Mouse (Mus musculus) embryonic fibroblast, embryonic 13.5 days (primary cell): ENCODE results near the gene Ddx27. TPM values are rescaled to one million over a fixed set of nuclear protein-coding genes. Genes with fewer than 3 reads are reported as not detected.
"Not testable (repeated sequence)": the region's sequence is repeated elsewhere in the genome, so short reads cannot be mapped to it uniquely, and the experiment has no call there.

Experiments
- H3K27ac ChIP-seq: 2 replicates; pipeline ENCODE4 v1.5.1; 2012; ENCODE audit warnings: low read length, control low read depth, inconsistent platforms; ENCODE audit not compliant: insufficient read depth
- H3K4me1 ChIP-seq: 2 replicates; pipeline ENCODE4 v1.6.1; 2011; ENCODE audit warnings: low read length; ENCODE audit not compliant: control insufficient read depth, insufficient read depth
- H3K4me3 ChIP-seq: 2 replicates; pipeline ENCODE4 v1.5.1; 2011; ENCODE audit warnings: mild to moderate bottlenecking, control low read depth, low read length; ENCODE audit not compliant: insufficient read depth
- CTCF ChIP-seq: IDR thresholded peaks from 2 replicates; pipeline ENCODE4 v1.5.1; 2011; ENCODE audit warnings: mild to moderate bottlenecking, control low read depth, low read length, moderate library complexity, borderline replicate concordance; ENCODE audit not compliant: insufficient read depth
- POLR2A ChIP-seq: IDR thresholded peaks from 2 replicates; pipeline ENCODE4 v1.6.1; 2011; ENCODE audit warnings: low read depth, mild to moderate bottlenecking, control low read depth, low read length, moderate library complexity
- polyA plus RNA-seq: library from polyadenylated mRNA; stranded (reverse); fragments of >200 nt; gene quantifications from 2 replicates; pipeline ENCODE4 v1.2.4, GENCODE M21; 2011; ENCODE audit warnings: low read depth; ENCODE audit not compliant: missing spikeins, insufficient read length

Gene Ddx27
- polyA plus RNA-seq, 1 experiment, result 29.9 TPM

DNA sequence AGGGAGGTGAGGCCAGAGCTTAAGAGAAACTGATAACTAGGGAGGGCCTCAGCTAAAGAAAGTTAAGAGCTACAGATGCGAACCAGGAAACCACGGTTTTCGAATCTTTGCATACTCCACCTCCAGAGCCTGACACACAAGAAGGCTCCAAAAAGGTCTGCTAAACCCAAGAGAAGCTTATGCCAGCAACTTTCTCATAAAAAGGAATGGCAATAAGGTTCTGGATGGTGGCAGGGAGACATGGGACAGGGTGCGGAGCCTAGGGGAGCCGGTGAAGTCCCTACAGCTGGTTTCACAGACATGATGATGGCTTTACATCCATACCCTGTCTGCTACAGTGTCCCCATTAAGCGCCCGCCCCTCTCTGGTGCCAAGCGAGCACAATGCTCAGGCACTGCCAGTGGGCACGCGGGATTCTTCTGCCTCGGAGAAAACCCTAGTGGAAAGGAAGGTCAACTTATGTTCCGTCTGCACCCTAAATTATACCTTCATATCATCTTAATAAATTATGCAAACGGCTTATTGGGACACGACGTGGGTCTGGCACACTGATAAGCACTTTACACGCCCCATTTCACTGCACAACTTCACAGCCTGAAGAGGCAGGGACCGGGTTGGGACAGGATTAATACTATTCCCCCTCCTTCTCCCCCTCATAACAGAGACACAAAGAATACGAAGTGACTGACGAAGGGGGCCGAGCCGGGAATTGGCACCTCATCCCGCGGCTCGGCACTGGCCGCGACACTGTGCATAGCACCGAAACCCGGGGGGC, 19.8 kb upstream of the Ddx27 start:
- TF ChIP-seq CTCF, result no peak
- no peak for TF ChIP-seq POLR2A
- Histone ChIP-seq H3K4me1 (peaks cover 12% of the 10 kb centered on the region), H3K27ac (0 out of 2 replicates have a peak overlapping the region, but pooled peaks have one; percentile 88), H3K4me3 (peak overlapping the region; percentile 71)

DNA sequence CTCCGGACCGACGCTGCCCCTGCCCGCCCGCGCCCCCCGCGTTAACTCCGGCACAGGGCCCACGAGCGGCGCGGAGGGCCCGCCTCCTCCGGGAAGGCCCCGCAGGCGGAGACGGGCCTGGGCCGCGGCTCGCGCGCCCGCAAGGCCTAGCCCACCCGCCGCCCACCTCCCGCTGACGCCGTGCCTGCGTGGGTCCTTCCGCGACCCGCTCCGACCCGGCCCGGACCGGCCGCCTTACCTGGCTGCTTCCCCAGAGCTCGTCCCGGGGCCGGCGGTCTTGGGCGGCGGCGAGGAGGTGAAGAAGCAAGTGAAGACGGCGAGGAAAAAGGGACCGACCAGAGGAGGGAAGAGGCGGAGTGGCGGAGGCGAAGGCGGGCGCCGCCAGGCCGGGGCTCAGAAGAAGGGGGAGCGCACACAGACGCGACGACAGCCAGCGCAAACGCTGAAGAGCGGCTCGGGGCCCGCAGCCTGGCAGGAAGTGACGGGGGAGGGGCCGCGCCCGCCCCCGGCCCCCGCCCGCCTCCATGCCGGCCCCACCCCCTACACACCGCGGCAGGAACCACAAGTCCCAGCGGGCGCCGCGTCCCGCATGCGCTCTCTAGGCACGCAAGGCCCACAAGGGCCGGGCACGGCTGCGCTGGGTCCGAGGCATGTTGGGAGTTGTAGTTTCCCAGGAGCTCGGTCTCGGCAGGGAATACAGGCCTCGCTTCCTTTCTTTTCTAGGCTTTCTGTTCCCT, 19.0 kb upstream of the Ddx27 start, which contains the start of gene Stau1:
TSS of gene Stau1 (minus strand) at position 504 of the 737 bp plus-strand sequence.
- Histone ChIP-seq H3K27ac (peak within 1 kb of the TSS; percentile 88), H3K4me1 (peaks cover 12% of the 10 kb centered on the region), H3K4me3 (peak within 1 kb of the TSS; percentile 71)
- no peak for TF ChIP-seq CTCF
- TF ChIP-seq POLR2A, result peak; percentile 92

DNA sequence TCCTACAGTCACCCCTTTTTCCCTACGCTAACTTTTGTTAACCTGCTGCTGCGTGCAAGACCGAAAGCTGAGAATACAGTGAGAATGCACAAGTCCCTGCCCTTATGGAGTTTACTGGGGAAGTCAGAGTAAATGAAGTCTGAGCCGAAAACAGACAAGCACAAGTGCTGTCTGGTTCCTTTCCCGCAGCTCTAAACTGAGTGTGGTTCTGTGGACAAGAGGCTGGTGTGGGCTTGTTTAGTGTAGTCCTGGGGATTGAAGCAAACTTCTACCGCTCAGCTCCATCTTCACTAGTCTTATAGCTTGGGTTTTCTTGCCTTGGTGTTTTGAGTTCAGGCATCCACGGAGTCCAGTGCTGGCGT, 18.5 kb upstream of the Ddx27 start:
- TF ChIP-seq CTCF, result no peak
- 0 out of 2 replicates have a peak, but pooled peaks have one; percentile 34 for TF ChIP-seq POLR2A
- H3K27ac ChIP-seq, result peak overlapping the region; percentile 29
- peak overlapping the region; percentile 46 for H3K4me3 ChIP-seq
- H3K4me1 ChIP-seq, result peaks cover 10% of the 10 kb centered on the region

DNA sequence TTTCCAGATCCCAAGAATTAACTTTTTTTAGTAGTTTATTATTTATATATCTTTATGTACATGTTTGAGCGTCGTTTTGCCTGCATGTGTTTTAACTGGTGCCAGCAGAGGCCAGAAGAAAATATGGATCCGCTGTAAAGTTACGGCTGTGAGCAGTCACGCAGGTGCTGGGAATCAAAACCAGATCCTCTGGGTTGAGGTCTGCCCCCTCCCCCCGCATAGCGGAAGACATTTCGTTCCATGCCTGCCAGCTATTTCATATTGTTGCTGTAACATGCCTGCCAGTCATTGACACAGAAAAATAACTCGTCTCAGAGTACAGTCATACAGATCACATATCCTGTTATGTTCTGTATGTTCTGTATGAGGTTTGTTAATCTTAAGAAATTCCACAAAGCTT, 13.5 kb upstream of the Ddx27 start:
- no peak for TF ChIP-seq POLR2A
- no peak for TF ChIP-seq CTCF
- peaks cover 3% of the 10 kb centered on the region for H3K4me1 ChIP-seq
- no peak overlapping the region for H3K27ac ChIP-seq
- H3K4me3 ChIP-seq, result no peak overlapping the region

DNA sequence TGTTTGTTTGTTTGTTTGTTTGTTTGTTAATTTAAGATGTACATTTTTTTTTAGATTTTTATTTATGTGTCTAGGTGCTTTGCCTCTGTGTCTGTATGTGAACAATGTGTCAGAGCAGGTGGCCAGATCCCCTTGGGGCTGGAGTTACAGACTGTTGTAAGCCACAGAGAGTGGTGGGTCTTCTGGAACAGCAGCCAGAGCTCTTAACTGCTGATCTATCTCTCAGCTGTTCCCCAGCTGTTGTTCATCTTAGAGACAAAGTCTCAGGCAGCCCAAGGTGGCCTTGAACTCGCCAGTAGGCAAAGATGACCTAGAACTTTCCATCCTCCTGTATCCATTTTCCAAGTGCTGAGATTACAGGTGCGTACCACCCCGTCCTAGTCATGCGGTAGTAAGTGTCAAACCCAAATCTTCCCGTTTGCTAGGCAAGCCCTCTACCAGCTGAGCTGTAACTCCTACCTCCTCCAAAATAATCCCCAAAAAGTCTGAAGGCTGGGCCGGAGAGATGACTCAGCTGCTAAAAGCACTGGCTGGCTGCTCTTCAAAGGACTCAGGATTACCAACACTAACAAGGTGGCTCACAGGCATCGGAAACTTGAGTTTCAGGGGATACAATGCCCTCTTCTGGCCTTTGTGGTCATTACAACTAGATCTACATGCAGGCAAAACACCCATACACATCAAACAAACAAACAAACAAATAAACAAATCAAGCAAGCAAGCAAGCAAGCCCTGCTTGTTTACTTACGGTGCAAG, 10.7 kb upstream of the Ddx27 start:
- TF ChIP-seq CTCF (no peak), POLR2A (no peak)
- H3K27ac ChIP-seq, result no peak overlapping the region
- H3K4me3 ChIP-seq, result no peak overlapping the region

DNA sequence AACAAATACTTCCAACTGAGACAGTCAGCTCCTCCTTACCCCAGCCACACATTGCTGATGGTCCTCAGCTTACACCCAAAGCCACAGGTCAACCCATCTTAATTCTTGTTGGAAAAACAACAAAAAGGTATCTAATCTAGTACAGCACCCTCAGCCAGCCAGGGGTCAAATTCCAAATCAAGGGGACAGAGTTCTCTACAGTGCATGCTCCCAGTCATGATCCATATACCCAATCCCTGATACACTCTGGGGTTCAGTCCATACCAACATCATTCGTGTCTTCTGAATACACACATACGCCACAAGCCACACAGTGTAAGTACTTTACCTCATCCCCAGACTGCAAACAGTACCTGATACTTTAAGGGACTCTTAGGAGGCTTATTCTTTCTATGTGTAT, 8.6 kb upstream of the Ddx27 start:
- TF ChIP-seq CTCF, result no peak
- no peak for TF ChIP-seq POLR2A
- H3K4me3 ChIP-seq, result no peak overlapping the region
- H3K27ac ChIP-seq, result no peak overlapping the region
- no peaks in the 10 kb centered on the region; the same call in 1 of the 2 replicates for H3K4me1 ChIP-seq

More for the DNA sequence above, 10.7 kb upstream of the Ddx27 start:
- no peaks in the 10 kb centered on the region; the same call in 1 of the 2 replicates for H3K4me1 ChIP-seq

DNA sequence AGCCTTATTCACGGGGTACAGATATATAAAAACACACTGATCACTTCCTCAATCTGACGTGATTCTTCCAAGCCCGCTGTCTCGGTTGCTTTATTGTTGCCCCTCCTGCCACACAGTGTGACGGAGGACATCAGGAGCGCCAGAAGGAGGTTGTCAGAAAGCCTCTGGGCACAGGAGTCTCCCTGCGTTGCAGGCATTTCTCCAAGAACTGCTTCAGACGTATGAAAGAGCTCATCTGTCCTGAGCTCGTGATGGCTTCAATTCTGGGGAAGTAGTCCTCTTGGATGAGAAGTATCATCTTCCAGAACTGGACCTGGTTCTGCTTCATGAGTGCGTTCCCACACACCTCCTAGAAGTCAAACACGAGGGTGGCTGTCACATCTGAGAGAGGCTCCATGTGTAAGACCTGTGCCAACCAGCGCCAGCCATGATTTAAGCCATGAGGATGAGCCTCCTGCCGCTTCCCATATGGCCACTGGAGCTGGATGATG, 7.9 kb upstream of the Ddx27 start:
- H3K4me1 ChIP-seq, result no peaks in the 10 kb centered on the region; the same call in 1 of the 2 replicates
- TF ChIP-seq CTCF, result no peak
- no peak for TF ChIP-seq POLR2A
- H3K4me3 ChIP-seq, result no peak overlapping the region

DNA sequence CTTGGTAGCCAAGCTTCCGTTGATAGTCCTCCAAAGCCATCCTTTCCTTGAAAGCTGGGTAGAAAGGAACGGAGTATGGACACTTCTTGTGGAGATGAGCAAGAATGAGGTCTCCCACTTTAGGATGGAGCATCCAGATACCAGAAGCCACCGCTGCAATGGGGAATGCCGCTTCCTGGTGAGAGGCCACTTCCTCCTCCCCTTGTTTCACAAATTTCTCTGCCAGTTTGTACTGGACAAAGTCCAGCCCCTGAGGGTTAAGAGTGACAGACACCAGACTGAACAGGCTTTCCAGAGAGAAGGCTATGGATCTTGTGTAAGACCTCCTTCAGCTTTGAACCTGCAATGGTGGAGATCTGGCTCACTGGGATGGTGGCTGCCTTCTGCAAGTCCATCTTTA, 7.4 kb upstream of the Ddx27 start:
- not testable (repeated sequence) for H3K4me1 ChIP-seq, H3K4me3 ChIP-seq, H3K27ac ChIP-seq

More for the DNA sequence above, 7.9 kb upstream of the Ddx27 start:
- no peak overlapping the region for H3K27ac ChIP-seq

DNA sequence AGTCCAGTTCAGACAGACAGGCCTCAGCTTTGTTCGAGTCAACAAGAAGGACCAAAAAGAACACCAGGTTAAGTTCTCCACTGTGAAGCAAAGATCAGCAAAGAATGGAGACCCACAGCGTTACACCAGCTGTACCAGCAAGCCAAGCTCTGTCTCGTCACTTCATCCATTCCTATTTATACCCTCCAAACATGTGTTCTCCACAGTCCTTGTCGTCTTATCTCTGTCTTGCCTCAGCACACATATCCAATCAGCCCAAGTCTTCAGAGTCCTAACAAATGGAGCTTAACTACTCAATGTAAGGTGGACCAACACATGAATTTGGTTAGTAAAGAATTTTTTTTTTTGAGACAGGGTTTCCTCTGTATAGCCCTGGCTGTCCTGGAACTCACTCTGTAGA, 5.5 kb upstream of the Ddx27 start:
- Histone ChIP-seq H3K4me1 (no peaks in the 10 kb centered on the region), H3K27ac (no peak overlapping the region), H3K4me3 (no peak overlapping the region)
- TF ChIP-seq CTCF (no peak), POLR2A (no peak)

DNA sequence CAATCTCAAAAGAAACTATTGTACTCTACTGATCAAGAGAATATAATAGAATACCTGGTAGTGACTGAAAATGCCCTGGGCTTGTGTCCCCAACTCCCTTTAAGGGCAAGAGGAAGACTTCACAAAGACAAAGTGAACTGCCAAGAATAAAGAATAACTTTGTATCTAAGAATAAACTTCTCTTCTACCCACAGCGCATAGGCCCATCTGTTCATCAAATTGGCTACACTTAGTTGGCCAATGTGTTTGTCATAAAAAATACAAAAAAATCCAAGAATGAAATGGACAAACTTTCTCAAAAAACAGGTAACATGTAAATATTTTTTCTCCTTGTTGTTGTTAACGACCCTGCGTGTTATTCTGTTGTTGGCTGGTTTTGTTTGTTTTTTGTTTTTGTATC, 4.4 kb upstream of the Ddx27 start:
- TF ChIP-seq POLR2A, result no peak
- no peak for TF ChIP-seq CTCF
- Histone ChIP-seq H3K27ac (no peak overlapping the region), H3K4me3 (no peak overlapping the region), H3K4me1 (no peaks in the 10 kb centered on the region)
